Mouse (Mus musculus): ENCODE measurements around the gene Arrb1.

The Arrb1 gene

DNA sequence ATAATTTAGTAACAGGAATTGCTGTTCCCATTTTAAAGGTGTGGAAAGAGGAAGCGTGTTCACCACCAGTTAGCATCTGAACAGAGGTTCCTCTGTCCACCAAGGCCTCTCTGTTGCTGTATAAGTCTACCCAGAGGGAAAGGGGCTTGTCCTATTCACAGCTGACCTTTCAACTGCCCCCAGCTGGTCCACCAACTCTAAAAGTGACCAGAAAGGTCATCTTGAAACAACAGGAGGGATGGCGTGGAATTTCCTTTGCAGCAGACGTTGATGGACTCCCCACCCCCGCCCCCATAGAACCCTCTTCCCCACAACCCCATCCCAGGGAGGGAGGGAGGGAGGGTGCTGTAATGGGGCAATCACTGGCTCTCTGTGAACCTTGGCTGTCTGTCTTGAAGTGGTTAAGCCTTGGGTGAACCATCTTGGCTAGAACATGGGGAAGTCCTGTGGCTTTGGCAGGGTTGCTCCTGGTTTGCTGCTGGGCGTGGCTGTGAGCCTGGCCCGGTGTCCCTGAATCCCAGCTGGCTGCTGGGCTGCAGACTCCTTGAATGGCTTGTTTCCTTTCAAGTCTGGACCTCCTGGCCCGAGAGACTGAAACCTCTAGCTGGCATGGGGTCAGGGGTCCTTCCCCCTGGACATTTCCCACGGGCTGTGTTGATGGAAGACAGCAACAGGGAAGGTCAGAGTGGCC is 4.1 kb downstream of the Arrb1 start:
- no peak for DNase-seq

DNA sequence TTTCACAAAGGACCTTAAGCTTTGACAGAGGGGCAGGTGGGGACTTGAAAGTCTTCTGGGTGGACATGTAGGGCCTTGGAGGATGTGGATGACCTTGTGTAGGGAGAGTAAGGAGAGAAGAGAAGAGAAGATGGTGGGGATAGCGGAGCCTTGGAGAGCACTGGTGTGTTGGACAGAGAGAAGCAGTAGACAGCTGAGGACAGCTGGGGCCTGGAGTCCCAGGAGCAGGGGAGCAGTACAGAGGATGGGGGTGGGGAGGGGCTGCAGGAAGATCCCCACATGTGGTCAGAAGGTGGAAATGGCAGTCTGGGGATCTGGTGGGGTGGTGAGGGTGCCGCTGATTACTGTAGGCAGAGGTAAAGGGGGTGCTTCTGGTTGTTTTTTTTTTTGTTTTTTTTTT is 4.8 kb downstream of the Arrb1 start:
- DNase-seq: no peak

DNA sequence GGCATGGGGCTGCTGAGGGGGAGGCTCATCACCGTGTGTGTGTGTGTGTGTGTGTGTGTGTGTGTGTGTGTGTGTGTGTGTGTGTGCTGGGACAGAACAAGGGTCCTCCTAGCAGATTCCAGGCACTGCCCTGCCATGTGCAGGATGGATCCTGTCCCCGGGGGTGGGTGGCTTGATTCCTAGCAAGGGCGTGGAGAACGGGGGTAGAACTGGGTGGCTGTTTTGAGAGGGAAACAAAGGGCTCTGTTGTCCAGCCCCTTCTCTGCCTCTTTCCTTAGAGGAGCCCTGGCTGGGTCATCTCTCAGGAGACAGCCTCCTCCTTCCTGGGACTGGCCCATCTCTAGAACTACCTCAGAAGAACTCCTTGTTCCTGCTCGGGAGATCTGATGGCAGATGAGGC is 5.9 kb downstream of the Arrb1 start:
- DNase-seq: no peak

DNA sequence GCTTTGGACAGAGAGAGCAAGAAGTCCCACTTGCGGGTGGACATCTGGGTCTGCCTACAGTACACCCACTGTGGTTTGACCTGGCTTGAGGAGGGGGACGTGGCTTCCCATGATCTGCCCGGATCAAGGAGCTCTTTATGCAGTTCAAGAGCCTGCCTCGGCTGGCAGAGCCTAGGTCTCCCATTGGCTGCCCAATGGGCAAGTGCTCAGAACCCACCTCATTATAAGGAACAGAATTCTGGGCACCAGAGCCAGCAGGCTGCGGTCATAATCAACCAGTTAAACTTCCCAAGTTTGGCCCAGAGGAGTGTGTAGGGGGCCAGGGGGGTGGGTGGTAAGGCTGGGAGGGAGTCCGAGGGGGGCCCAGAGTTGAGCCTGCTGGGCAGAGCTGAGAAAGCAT is 9.0 kb downstream of the Arrb1 start:
- DNase-seq: no peak

DNA sequence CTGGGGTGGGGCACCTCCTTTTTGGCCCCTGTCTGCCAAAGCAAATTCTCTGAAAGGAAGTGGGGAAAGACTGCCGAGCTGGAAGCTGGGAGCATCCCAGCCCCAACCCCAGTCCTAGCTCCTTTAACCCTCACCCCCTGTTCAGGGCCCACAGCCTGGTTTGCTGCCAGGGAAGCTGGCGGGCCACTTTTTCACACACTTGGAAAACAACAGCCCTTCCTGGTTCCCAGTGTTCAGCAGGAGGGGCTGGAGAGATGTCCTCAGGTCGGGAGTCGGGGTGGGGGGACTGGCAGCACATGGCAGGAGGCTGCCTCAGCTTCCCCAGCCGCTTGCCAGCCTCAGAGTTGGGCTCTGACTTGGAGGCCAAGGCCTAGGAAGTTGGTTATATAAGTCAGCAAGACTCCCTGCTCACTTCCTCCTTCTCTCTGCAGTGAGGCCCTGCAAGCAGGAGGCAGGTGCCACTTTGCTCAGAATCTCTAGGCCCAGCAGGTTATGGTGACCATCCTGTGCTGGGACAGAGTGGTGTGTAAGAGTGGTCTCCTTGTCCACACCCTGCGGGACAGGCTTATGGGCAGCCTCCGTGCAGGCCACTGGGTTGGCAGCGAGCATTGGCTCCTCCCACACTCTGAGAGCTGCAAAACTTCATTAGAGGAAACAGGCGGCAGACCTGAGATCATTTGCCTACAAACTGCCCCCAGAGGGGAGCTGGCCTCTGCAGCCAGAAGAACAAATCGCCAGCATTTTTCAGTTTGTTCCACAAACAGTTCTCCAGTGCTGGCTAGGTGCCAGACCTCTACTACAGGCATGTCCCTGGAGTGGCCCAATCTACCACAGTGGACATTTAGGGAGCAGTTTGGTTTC is 10.8 kb downstream of the Arrb1 start:
- peak; percentile 57 for DNase-seq

DNA sequence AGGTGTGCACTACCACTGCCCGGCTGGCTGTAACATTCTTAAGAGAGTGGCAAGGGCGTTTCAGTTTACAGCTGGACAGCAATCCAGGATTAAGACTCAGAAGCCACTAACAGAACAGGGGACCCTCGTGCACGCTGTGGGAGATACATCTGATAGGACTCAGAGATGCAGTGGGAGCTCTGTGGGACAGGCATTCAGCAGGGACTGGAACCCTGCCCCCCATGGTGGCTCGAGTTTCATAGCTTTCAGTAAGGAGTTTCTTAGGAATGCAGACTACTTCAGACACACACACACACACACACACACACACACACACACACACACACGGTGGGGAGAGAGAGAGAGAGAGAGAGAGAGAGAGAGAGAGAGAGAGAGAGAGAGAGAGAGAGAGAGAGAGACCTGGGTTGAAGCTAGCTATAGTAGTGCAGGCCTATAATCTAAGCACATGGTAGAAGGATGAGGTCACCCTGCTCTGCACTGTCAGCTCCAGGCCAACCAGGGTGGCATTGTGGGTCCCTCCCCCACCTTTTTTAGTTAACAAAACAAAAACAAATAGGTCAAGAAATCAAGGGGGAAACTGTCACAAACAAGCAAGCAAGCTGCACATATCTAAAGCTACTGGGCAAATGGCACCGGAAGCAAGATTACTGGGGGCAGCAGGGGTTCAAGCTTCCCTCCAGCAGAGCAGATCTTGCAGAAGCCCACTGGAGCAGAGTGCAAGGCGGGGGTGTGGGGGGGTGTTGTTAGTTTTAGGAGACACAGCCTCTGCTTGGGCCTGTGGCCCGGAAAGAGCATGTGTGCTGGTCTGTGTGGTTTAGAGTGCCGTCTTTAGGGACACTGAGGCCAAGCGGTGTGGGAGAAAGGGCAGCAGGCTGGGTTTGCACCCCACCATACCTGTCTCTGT is 12.6 kb downstream of the Arrb1 start:
- DNase-seq: no peak

DNA sequence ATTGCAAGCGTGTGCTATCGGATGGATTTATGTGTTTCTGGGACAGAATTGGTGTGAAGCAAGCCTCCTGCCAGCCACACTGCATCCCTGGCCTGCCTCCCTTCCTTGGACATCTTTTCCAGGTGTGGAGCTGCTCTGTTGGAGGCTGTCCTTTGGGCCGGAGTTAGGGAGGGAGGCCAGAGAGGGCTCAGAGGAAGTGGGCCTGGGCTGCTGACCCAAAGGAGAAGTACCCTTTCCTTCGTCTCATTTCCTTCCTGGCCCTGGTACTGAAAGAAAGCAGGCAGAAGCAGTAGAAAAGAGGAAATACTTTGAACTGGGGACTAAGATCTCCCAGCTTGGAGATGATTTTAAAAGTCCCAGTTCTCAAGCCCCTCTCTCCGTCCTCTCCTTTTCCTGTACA is 14.4 kb downstream of the Arrb1 start:
- no peak for DNase-seq

DNA sequence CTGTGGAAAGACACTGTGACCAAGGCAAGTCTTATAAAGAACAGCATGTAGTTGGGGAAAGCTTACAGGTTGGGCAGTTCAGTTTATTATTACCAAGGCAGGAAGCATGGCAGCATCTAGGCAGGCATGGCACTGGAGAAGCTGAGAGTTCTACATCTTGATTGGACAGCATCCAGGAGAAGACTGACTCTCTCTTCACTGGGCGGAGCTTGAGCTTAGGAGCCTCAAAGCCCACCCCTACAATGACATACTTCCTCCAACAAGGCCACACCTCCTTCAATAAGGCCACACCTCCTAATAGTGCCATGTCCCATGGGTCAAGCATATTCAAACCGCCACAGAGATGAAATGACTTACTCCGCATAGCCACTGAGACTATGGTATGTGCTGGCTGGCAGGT is 16.4 kb downstream of the Arrb1 start:
- DNase-seq: no peak

DNA sequence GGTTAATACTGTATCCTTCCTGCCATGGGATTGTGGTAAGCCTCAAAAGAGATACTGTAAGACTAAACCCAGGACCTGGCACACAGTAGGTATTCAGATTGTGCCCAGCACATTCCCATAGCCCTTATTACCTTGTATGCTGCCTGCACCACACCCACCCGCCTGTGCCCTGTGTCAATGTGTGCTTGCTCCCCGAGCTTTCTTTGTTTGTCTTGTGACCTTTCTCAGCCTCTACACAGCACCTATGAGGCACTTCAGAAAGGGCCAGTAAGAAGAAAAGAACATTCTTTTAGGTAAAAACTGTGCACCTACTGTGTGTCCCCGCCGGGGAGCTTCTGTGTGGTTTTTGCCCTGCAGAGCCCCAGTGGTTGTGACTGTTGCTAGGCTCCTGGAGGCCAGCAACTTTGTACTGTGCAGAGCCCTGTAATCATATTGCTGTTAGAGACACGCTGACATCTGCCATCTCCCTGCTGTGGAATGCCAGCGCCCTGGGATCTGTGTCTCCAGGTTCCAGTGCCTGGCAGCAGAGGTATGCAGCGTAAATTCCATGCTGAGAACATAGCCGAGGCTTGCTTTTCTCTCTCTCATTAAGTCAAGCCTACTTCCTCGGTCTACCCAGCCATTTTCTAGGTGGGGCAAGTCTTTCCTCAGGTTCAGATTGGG is 18.1 kb downstream of the Arrb1 start:
- DNase-seq: no peak

DNA sequence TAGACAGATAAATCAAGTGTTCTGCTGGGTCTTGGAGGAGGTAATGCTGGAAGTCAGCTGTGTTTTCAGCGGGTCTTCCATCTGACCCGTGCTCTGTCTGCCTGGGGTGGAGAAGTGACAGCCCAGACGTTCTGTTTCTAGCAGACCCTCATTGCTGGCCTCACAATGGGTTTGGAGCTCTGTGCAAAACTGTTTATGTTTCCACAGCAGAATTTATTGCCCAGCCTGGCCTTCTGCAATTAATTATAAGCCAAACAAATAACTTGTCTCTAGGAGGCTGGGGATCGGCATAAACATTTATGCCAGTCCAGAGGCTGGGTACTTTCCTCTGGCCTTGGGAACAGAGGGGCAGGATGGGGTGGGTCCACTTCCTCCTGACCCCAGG is 18.6 kb downstream of the Arrb1 start:
- no peak for DNase-seq

DNA sequence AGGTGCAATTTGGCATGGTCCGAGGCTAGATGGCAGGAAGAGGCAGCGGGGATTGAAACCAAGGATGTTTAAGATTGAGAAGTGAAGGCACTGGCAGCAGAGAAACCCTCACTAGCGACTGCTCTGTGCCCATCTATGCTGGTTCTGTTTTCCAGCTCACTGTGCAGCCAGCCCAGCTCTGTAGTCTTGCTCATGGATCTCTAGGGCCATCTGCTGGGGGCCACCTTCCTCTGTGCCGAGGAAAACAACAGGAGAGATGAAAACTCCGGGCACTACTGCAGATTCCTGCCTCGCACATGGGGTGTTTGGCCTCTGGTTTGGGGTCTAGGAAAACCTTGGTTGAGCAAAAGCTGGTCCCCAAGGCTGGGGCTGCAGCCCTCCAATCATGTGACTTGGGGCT is 20.6 kb downstream of the Arrb1 start:
- peak; percentile 52 for DNase-seq

DNA sequence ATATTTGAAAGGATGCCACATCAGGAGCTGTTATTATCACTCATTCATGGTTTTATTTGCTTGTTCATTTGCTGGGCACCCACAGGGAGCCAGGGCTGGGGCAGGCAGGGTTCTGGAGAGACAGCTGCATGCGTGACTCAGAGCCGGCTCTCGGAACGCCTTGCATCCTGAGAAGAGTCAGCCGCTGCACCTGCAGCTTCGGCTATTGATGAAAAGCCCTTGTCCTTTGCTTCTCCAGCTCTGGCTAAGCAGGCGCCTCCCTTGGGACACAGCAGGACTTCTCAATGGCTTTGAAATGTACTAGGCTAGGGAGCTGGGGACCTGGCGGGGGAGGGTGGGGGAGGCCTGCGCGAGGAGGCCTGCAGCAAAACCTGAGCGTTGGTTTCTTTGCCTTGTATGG is 23.8 kb downstream of the Arrb1 start:
- no peak for DNase-seq

DNA sequence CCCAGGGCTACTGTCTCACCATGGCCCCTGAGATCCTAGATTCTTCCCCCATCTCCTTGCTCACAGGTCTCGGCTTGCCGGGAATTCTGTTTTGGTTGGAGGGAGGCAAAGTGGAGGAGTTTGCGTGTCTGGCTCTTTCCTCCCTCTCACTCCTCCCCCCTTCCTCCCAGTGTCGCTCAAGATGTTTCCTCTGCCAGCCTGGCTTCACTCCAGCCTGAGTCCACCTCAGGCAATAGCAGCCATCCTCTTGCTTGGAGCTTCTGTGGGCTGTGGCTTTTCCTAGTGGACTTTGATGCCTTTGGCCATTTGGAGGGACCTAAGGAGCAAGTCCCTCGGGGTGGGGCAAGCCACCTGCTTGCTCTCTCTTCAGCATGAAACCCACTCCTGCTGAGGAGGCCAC is 27.2 kb downstream of the Arrb1 start:
- no peak for DNase-seq

DNA sequence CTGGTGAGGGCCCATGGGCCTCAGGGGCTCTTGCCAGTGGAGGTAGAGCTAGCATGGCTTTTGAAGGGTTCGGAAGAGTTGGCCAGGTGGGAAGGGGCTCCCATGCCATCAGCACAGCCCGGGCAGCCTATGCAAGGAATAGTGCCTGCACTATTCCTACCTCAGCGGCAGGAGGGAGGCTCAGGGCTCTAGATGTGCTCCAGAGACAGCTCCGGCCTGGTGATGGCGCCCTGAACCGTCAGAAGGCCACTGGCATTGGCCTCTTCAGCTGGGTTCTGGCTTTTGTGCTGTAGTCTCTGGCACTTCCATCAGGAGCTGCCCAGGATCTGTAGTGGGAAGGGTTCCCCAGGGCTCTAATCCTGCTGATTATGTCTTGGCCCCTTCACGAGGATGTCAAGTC is 28.0 kb downstream of the Arrb1 start:
- no peak for DNase-seq

DNA sequence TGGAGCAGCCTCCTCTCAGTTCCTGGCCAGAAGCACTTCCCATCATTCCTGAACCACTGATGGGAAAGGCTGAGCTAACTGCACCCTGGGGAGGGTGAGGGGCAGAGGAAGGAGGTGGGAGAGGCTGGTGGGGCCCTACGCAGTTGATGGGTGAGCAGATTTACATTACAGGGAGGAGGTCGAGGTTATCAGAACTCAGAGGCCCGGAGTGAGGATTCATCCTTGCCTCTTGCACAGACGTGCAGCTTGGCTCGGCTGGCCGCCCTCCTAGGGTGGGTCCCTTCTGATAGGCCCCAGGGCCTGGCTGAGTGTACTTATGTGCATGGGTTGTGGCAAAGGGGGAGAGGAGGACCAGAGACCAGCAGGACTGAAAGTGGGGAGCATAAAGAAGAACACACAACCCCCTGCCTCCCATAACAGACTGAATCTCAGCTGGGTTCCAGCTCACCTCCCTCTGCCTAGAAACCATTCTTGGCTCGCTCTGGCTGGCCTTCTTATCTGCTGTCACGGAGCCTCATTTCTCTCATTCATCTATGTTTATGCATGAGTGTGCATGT is 30.1 kb downstream of the Arrb1 start:
- no peak for DNase-seq

DNA sequence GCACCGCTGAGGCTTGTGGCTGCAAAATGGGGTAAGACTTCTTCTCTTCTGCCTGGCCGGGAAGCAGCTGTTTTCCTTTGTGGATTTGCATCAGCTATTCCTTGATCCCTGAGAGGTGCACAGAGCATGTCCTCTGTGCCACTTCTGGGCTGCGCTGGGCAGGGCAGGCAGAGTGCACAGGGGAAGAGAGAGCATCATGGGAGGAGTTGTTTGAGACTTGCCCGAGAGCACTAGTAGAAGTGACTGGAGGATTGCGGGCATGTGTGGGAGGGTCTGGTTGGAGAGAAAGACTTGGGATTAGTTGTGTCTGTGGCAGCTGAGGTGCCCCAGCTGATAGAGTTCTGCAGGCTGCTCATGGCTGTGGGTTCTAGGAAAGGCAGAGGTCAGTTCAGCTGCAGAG is 35.4 kb downstream of the Arrb1 start:
- peak; percentile 34 for DNase-seq

DNA sequence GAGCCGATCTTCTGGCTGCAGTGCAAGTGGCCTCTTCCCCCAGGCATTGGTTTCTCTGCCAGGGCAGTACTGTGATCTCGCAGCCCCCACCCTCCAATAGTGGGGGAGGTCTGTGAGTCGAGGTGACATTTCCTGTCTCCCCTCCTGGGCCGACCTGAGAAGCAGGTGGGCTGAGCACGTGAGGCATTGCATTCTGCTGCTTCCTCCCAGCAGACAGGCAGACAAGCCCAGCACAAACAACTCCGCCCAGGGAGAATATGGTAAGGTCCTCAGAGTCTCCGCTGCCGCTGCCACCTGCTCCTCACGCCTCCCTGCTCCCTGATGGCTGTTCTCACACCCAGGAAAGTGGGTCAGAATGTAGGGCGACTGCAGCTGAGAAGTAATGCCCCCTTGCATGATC is 37.7 kb downstream of the Arrb1 start:
- DNase-seq: peak; percentile 84

DNA sequence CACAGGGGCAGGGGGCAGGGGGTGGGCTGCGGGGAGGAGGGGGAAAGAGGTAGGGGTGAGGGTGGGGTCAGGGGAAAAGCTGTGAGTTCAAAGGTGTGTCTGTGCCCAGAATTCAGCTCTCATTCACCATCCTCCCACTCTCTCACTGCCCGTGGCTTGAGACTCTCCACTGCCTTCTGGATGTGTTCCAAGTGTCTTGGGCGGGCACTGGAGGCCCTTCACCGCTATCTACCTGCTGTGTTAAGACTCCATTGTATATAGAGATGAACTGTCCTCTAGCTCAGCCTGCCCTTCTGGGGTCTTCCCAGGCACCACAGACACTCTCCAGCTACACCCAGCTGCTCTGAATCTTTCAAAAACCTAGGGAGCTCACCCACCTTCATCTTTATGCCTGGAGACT is 38.1 kb downstream of the Arrb1 start:
- no peak for DNase-seq

DNA sequence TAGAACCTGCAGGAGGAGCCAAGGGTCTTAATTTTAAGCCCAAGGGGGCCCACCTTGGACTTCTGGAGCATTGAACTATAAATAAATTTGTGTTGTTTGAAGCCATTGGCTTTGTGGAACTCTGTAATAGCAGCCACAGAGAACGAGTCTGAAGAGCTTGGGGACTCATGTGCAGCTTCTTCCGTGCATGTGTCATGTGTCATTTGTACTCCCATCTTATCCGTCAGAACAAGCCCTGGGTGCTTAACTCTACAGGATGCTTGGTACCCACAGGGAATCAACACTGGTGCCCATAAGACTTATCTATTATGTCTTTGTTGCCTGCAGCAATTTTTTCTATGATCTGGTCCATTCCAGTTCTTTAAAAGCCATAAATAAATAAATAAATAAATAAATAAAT is 43.0 kb downstream of the Arrb1 start:
- DNase-seq: no peak

DNA sequence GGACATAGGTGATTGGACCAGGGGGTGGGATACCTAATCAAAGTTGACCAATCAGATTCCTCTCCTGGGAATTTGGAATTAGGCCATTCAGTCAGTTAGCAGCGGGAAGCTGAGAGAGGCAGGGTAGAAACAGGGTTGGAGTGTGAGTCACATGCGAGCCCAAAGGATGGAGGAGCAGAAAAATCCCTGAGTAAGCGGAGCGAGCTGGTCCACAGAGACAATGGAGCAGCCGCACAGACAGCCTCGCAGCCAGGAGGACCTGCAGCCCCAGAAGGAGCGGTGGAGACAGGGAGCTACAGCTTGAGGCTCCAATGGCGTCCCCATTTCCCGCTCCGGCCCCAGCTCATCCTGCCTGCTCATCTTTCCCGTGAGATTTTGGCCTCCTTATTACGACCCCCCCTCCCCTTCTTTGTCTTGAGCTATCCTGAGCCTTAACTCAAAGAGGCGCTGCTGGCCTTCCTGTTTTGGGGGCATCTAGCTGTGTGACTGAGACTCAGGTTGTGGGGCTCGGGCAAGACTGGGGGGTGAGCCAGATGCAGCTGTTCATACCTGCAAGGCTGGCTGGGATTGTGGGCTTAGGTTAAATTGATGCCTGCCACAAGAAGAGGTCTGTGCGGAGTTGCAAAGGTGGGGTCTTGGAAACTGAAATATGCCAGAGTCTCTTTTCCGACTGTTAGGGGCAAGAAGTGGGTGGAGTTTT is 44.4 kb downstream of the Arrb1 start:
- peak; percentile 36 for DNase-seq

DNA sequence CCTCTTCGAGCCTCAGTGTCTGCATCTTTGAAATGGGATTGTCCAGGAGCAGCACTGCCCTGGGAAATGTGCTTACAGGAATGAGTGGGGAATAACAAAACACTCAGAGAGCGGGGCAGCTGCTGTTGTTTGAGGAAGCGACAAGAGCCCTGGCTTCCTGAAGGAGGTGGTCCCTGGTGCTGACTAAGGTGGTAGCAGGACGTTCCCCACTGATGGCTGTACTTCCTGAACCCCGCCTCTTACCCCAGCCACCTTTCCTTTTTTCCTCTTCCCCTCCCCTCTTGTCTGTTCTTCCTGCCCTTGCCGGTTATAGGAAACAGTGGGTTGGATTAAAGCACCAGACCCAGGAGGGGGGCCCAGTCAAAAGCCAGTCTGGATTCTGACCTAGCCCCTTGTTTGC is 45.0 kb downstream of the Arrb1 start:
- no peak for DNase-seq

DNA sequence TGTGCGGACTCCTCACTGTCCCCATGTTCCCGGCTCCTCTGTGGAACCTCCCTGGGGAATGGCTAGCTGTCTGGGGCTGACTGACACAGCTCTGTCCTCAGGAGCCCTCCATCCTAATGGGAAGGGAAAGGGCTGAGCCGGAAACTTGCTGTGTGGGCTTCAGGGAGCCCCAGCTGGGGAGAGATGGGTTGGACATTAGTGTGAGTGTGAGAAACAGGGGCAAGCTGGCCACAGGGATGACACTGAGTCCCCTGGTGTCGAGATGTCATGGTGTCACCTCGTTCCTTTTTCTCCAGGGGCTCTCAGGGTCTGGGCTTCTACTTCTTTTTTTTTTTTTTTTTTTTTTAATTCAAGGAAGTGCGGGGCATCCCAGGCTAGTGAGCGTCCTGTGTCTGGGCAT is 47.0 kb downstream of the Arrb1 start:
- no peak for DNase-seq

Data from thymus, postnatal 25 days (tissue).